Mouse (Mus musculus): ENCODE measurements around the gene Tomm40l. TPM values are rescaled to one million over a fixed set of nuclear protein-coding genes. Genes with fewer than 3 reads are reported as not detected.

The Tomm40l gene
- polyA plus RNA-seq, 1 experiment from 2014 or later: 16.5 TPM

DNA sequence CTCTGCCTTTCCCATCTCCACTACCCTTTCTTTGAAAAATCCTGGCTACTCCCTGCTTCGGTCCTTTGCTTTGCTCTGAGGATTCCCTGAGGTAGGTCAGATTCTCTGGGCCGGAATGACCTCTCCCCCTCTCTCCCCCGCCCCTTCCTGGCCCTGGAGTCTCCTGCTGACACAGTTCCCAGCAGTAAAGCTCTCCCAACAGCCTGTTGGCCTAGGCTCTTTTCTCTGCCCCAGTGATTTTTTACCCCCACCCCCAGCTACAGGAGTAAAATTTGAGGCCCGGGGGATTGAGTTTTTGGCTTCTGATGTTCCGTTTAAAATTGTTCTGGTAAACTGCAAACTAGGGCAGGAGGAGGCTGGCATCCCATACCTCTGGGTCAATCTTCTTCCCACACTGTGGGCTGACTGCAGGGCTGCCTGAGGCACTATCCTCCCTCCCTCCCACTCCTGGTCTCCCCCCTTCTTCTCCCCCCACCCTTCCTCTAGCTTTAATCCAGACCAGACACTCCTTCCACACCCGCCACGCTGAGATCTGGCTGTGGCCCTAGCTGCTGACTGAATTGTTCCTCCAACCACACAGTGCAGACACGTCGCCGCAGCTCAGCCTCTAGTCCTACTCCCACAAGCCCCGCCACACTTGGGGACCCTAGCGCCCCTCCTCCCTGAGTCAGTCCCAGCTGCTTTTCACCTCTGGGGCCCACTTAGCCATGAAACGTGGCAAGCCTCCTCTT lies 29.4 kb upstream of the Tomm40l start:
- Histone ChIP-seq H3K4me1 (replicated peaks; ENCODE audit: control insufficient read depth, insufficient read depth, low read length) (no peaks in the 10 kb centered on the region; the same call in 1 of the 2 replicates), H3K9me3 (ENCODE audit: control insufficient read depth) (no peaks in the 10 kb centered on the region), H3K4me2 (replicated peaks; ENCODE audit: low read depth) (peak overlapping the region; percentile 58), H3K4me3 (ENCODE audit: low read depth, low read length) (peak overlapping the region; percentile 35), H3K27me3 (replicated peaks; ENCODE audit: control insufficient read depth, insufficient read depth, low read length) (no peaks in the 10 kb centered on the region; the same call in 1 of the 2 replicates), H3K9ac (ENCODE audit: low read depth, low read length) (no peak overlapping the region), H3K27ac (ENCODE audit: low read depth, low read length) (peak overlapping the region; percentile 24; the same call in 1 of the 2 replicates), H3K36me3 (ENCODE audit: control insufficient read depth, insufficient read depth) (0 out of 2 replicates have a peak, but pooled peaks cover 2% of the 10 kb centered on the region)
- TF ChIP-seq CTCF (IDR thresholded peaks at IDR 0.05; ENCODE audit: low read depth): no peak
- no peak for ATAC-seq
- 38% methylated on average over 13 of the region's 13 CpGs for WGBS

DNA sequence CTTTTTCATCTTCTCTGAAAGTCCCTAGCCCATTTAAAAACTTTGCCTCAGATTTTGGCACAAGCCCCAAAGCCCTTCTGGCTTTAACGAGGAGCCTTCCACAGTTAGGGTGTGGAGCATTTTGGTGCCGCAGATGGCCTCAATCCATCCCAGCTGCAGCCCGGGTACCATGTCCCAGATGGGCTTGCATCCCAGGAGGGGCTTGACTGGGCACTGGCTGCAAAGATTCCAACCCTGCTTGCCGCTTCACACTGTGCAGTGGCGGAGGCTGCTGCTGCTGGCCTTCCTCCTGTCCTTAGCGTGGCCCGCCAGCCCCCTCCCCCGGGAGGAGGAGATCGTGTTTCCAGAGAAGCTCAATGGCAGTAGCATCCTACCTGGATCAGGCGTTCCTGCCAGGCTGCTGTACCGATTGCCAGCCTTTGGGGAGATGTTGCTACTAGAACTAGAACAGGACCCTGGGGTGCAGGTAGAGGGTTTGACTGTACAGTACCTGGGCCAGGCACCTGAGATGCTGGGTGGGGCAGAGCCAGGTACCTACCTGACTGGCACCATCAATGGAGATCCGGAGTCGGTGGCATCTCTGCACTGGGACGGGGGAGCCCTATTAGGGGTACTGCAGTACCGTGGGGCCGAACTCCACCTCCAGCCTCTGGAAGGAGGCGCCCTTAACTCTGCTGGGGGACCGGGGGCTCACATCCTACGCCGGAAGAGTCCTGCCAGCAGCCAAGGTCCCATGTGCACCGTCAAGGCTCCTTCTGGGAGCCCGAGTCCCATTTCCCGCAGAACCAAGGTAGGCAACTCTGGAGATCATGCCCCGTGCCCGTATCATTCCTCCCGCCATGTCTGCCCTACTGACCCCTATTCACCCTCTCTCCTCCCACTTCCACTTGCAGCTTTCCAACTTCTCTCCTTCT lies 28.6 kb upstream of the Tomm40l start, which contains the start of gene Ndufs2:
Gene Ndufs2 (minus strand): TSS at position 709 of the 914 bp plus-strand sequence.
- Histone ChIP-seq H3K4me2 (replicated peaks; ENCODE audit: low read depth) (peak within 1 kb of the TSS; percentile 58), H3K27ac (ENCODE audit: low read depth, low read length) (peak within 1 kb of the TSS; percentile 24; the same call in 1 of the 2 replicates), H3K27me3 (replicated peaks; ENCODE audit: control insufficient read depth, insufficient read depth, low read length) (no peaks in the 10 kb centered on the region; the same call in 1 of the 2 replicates), H3K4me3 (ENCODE audit: low read depth, low read length) (peak within 1 kb of the TSS; percentile 35), H3K36me3 (ENCODE audit: control insufficient read depth, insufficient read depth) (no peaks in the 10 kb centered on the region), H3K9ac (ENCODE audit: low read depth, low read length) (0 out of 2 replicates have a peak within 1 kb of the TSS, but pooled peaks have one; percentile 26), H3K9me3 (ENCODE audit: control insufficient read depth) (no peaks in the 10 kb centered on the region), H3K4me1 (replicated peaks; ENCODE audit: control insufficient read depth, insufficient read depth, low read length) (peaks cover 4% of the 10 kb centered on the region; the same call in 1 of the 2 replicates)
- 33% methylated on average over 26 of the region's 26 CpGs for WGBS
- ATAC-seq: no peak
- no peak for TF ChIP-seq CTCF (IDR thresholded peaks at IDR 0.05; ENCODE audit: low read depth)

DNA sequence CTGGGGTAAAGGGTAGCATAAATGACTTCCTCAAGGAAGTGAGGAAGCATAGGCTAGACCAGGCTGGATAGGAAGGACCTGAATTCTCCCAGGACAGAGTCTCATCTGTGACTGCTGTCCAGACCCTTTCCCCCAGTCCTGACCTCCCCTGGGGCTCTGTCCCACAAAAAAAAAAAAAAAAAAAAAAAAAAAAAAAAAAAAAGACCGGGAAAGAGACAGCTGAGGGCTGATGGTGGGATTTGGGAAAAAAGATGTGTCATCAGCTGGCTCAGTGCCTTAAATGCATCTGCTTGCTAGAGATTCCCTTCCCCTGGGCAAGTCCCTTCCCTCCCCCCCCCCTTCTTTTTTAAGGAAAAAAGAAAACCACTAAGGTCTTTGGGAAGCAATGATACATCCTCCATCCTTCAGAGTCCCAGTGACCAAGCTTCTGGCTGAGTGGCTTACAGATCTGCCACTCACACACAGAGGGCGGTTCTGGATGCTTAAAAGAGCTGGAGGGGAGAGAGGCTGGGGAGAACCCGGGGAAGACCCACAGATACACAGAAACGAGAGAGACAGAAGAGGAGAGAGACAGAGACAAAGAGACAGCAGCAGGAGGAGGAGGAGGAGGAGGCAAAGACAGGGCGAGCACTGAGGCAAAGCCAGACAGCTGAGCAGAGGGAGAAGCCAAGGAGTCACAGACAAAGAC lies 27.7 kb upstream of the Tomm40l start, which contains the start of gene Adamts4:
Gene Adamts4 (plus strand): TSS at position 509 of the 688 bp plus-strand sequence.
- Histone ChIP-seq H3K4me3 (ENCODE audit: low read depth, low read length) (peak within 1 kb of the TSS; percentile 35), H3K4me1 (replicated peaks; ENCODE audit: control insufficient read depth, insufficient read depth, low read length) (peaks cover 9% of the 10 kb centered on the region; the same call in 1 of the 2 replicates), H3K4me2 (replicated peaks; ENCODE audit: low read depth) (peak within 1 kb of the TSS; percentile 58), H3K36me3 (ENCODE audit: control insufficient read depth, insufficient read depth) (peaks cover 2% of the 10 kb centered on the region; the same call in 1 of the 2 replicates), H3K27me3 (replicated peaks; ENCODE audit: control insufficient read depth, insufficient read depth, low read length) (no peaks in the 10 kb centered on the region; the same call in 1 of the 2 replicates), H3K9ac (ENCODE audit: low read depth, low read length) (0 out of 2 replicates have a peak within 1 kb of the TSS, but pooled peaks have one; percentile 26), H3K9me3 (ENCODE audit: control insufficient read depth) (no peaks in the 10 kb centered on the region), H3K27ac (ENCODE audit: low read depth, low read length) (peak within 1 kb of the TSS; percentile 21)
- WGBS: 36% methylated on average over 5 of the region's 5 CpGs
- ATAC-seq: no peak
- no peak for TF ChIP-seq CTCF (IDR thresholded peaks at IDR 0.05; ENCODE audit: low read depth)

DNA sequence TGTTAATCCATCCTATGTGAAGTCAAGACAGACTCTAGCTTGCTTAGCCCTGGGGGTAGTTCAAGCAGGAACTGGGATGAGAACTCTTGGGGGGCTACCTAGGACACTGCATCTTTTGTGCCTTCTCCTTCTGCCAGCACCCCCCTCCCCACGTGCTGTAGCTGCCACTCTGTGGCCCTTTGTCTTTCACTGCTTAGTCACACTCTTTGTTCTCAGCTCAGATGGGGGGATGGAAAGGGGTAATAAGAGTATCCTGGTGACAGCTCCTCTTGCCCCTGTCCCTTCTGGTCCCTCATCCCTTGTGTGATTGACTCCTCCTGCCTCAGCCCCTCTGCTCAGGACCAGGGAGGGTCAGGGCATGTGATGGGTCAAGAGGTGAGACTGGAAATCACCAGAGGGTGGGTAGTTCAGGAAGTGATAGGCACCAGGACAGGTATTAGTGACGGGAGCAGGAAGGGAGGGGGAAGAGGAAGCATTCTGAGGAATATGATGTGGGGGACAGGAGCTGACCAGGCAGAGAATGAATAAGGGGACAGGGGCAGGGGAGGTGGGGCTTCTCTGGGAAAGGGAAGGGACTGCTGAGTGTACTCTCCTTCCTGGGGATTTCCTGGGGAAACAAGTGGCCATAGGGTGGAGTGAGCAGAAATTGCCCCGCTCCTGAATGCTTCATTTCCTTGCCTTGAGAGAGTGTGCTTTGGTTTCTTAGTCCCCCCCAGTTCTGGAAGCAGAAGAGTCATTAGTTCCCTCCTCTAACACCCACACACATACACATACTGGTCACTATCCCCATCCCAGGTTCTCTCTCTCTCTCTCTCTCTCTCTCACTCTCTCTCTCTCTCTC lies 26.3 kb upstream of the Tomm40l start:
- Histone ChIP-seq H3K27me3 (replicated peaks; ENCODE audit: control insufficient read depth, insufficient read depth, low read length) (no peaks in the 10 kb centered on the region; the same call in 1 of the 2 replicates), H3K4me1 (replicated peaks; ENCODE audit: control insufficient read depth, insufficient read depth, low read length) (peaks cover 9% of the 10 kb centered on the region; the same call in 1 of the 2 replicates), H3K9me3 (ENCODE audit: control insufficient read depth) (no peaks in the 10 kb centered on the region), H3K4me2 (replicated peaks; ENCODE audit: low read depth) (no peak overlapping the region), H3K36me3 (ENCODE audit: control insufficient read depth, insufficient read depth) (peaks cover 11% of the 10 kb centered on the region), H3K4me3 (ENCODE audit: low read depth, low read length) (no peak overlapping the region), H3K9ac (ENCODE audit: low read depth, low read length) (no peak overlapping the region), H3K27ac (ENCODE audit: low read depth, low read length) (peak overlapping the region; percentile 83)
- no peak for ATAC-seq
- TF ChIP-seq CTCF (IDR thresholded peaks at IDR 0.05; ENCODE audit: low read depth): no peak
- WGBS: 66% methylated on average over 3 of the region's 3 CpGs

DNA sequence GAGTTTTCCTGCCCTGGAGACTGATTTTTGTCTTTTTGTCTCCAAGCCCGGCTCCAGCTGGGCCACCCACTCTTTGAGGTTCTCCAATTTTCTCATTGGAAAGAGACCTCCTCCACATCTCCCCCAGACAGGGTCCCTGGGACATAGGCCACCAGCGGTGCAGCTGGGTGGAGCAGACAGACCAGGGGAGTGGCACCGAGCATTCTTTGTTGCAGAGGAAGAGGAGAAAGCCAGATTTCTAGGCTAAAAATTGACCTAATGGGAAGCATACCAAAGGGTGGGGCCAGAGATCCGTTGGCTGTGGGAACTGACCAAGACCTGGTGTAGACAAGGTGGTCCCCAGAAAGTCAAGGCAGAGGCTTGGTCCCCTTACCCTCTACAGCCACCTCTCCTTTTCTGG lies 25.6 kb upstream of the Tomm40l start:
- Histone ChIP-seq H3K27me3 (replicated peaks; ENCODE audit: control insufficient read depth, insufficient read depth, low read length) (no peaks in the 10 kb centered on the region; the same call in 1 of the 2 replicates), H3K36me3 (ENCODE audit: control insufficient read depth, insufficient read depth) (peaks cover 16% of the 10 kb centered on the region), H3K9me3 (ENCODE audit: control insufficient read depth) (no peaks in the 10 kb centered on the region), H3K4me2 (replicated peaks; ENCODE audit: low read depth) (peak overlapping the region; percentile 79), H3K4me3 (ENCODE audit: low read depth, low read length) (peak overlapping the region; percentile 85), H3K4me1 (replicated peaks; ENCODE audit: control insufficient read depth, insufficient read depth, low read length) (peaks cover 9% of the 10 kb centered on the region; the same call in 1 of the 2 replicates), H3K27ac (ENCODE audit: low read depth, low read length) (peak overlapping the region; percentile 83), H3K9ac (ENCODE audit: low read depth, low read length) (0 out of 2 replicates have a peak overlapping the region, but pooled peaks have one; percentile 40)
- TF ChIP-seq CTCF (IDR thresholded peaks at IDR 0.05; ENCODE audit: low read depth): no peak
- ATAC-seq: no peak
- 16% methylated on average over 4 of the region's 4 CpGs for WGBS
